Mouse (Mus musculus) left cerebral cortex, adult 18-20 months (tissue): Measurements from ENCODE around the gene Gna14. TPM values are rescaled to one million over a fixed set of nuclear protein-coding genes. Genes with fewer than 3 reads are reported as not detected.

ENCODE experiments used
- DNase-seq, 2 experiments: peaks; one replicate each; pipeline ENCODE4 v3.0.0; 2021 to 2022; ENCODE audit warnings: low spot score in 2 of 2, mixed read lengths in 1 of 2
- total RNA-seq, 2 experiments: library from RNA; stranded (reverse); gene quantifications; 2 replicates each; pipeline ENCODE4 v1.2.3; 2021

Gna14 gene
- total RNA-seq, 2 experiments from 2014 or later: 0.16 to 0.67 TPM

GRCm38 (mm10) chr19:16510343-16511080, 75.0 kb downstream of the Gna14 start:
- no peak for DNase-seq

- DNase-seq: no peak
Observed at GRCm38 (mm10) chr19:16511081-16511420, 75.5 kb downstream of the Gna14 start.

DNA sequence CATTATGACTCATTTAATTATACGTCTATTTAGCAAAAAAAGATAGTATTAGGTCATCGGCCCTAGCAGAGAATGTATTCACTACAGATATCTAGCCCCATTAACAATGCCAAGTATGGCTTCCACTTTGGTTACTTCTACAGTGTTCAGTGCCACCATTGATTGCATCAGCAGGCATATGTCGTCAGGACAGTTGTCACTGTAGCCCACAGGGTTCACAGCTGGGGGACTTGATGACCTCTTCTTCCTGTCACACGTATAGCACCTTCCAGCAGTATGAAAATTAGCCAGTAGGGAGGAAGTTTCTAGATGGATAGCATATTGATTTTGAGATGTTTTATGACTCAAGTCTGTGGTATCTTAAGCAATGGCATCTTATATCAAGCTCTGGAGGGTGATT, 78.6 kb downstream of the Gna14 start:
- DNase-seq: no peak

GRCm38 (mm10) chr19:16518569-16518968, 83.0 kb downstream of the Gna14 start:
- no peak for DNase-seq

DNA sequence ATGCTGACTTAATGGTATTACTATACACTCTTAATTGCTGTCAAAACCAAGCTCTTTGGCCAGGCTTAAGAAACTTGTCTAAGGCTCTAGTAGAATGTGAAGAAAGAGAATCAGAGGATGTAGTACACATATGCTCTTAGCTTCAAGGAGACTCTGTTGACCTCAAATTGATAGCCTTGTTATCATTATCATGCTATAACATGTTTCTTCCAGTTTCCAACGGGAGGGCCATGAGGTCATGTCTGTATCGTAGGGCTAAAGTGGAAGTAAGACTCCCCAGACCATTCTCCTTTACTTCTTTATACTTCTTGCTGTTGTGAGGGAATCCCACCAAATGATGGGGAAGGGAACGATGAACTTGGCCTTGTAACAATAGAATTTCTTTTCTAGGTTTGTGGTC, 85.0 kb downstream of the Gna14 start:
- no peak for DNase-seq

DNA sequence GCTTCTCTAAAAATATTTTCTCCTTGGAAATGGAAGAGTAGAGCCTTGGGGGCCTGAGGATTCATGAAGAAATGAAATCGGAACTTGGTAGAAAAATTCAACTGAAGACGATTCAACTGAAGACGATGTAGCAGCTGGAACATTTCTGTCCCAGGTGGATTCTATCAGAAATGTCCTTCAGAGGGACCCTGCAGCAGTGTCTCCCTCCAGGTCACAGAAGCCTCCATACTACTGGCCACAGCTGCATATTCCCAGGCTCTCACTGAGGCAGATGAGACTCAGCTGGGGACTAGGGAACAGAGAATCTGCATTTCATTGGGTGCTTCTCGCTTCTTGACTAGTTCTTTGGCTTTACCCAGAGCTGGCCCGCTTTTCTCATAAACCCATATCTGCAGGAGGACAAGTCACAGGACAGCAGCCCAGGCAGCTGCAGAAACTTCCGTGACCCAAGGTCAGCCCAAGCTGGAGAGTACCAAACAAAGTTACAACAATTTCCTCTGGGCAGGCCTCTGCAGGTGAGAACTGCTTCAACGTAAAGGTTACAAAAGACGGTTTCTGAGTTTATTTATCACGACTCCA, 90.8 kb downstream of the Gna14 start:
- DNase-seq: no peak

- no peak for DNase-seq
Observed at GRCm38 (mm10) chr19:16527031-16527430, 91.5 kb downstream of the Gna14 start.

GRCm38 (mm10) chr19:16528225-16528828, 92.8 kb downstream of the Gna14 start:
- DNase-seq: no peak

GRCm38 (mm10) chr19:16529293-16529920, 93.8 kb downstream of the Gna14 start:
- DNase-seq: peak in 1 of 2 experiments; percentile 4

DNA sequence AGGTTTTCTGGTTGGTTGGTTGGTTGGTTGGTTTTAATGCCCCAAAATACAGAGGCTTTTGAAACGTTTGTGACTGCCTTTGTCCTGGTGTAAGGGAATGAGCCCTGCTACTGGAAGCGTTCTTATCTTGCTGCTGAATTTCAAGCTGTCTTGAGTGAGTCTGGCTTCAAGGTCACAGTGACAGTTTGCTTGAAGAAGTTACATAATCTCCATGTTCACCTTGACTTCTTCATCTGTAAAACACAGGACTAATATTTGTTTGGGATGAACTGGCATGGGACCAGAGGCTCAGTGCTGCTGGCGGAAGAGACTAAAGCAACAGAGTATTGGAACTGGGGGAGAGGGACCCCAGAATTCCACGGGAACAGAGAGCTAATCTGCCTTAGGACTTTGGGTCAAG, 94.4 kb downstream of the Gna14 start:
- DNase-seq: no peak

GRCm38 (mm10) chr19:16534311-16534710, 98.7 kb downstream of the Gna14 start:
- no peak for DNase-seq

DNA sequence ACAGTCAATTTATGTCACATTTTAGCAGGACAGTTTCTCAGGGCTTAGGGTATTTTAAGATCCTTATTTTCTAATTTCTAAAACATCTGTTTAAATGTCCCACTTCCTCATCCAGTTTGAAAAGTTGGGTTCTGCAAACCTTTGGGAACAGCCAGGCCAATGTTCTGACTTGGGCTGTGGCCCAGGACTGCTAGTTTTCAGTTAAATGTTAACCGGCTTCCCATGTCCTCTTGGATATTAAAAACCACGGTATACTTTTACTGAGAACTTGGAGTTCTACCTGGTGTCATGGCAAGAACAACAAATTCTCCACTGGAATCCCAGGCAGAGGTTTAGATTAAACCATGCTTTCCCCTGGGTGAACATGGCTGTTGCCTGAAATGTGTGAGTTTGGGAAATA, 102.9 kb downstream of the Gna14 start:
- no peak for DNase-seq

- DNase-seq: no peak
Observed at GRCm38 (mm10) chr19:16543688-16544087, 108.1 kb downstream of the Gna14 start.

DNA sequence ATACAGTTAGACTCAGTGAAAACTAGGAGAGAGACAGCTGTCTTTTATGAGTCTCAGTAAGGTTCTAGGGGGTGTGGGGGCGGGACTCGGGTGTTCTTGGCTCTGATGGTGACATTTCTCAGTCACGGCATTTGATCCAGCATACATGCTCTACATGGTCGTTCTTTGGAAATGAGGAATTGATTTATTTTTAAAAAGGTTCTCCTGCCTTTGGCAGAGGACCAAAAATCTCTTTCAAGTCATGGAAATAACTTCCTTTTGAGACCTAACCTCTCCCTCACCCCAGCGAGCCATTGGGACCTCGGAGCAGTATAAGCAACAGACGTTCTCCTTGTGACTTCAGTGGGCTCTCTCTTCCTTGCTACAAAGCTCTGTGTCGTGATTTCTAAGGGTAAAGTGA, 121.4 kb downstream of the Gna14 start:
- DNase-seq: no peak

DNA sequence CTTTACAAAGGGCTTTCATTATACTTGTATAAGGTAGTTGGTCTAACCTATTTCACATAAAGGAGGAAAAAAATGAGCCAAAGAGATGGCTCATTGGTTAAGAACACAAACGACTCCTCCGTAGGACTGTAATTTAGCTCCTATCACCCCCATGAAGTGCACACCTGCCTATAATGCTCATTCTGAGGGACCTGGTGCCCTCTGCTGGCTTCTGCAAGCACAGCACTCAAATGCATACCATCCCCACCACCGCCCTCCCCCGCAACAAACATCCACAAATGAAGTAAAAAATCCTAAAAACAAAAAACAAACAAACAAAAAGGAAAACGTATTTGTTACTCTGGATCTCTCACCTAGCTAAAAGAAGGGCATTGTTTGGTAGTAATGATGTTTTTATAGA, 122.4 kb downstream of the Gna14 start:
- no peak for DNase-seq

DNA sequence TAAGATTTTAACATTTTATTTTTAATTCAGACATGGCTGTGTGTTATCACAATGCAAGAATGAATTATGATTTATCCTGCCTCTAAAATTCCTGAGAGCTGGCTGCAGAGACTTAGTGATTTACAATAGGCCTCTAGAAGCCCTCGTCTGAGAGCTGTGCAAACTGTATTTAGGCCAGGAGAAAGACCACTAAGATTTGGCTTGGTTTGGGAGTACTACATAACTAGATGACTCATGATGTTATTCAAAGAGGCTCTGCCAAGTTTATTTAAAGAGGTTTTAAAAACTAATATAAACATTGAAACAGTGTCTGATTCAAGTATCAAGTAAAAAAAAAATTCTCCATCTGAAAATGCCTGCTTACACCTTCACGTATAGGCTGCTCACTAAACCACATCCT, 123.0 kb downstream of the Gna14 start:
- DNase-seq: no peak

DNA sequence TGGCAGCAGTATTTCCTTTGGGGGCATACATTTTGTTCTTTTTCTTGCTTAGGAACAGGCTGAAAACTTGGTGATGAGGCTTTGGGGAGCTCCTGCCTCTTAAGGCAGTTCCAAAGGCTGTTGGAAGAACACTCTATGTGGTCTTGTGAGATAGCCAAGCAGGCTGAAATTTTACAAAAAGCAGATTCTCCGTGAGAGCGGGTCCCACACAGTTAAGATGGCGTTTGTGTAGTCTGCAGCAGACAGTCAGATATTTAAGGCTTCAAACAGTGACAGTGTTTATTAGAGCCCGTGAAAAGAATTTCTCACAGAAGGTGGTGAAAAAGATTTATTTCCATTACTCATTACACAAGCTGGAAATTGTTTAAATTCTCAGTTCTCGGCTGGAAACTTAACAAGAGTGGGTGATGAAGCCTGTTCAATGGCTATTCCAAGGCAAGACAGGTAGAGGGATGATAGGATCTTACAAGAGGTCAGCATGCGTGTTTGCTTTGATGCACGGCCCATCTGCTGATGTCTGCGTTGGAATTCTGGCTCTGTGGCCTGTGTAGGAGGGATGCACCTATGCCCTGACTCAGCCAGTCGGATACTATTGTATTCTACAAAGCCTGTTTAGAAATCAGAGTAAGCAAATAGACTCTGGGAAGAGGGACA, 123.8 kb downstream of the Gna14 start:
- DNase-seq: no peak

- no peak for DNase-seq
Observed at GRCm38 (mm10) chr19:16562676-16563075, 127.1 kb downstream of the Gna14 start.

GRCm38 (mm10) chr19:16576790-16577189, 141.2 kb downstream of the Gna14 start:
- DNase-seq: no peak

DNA sequence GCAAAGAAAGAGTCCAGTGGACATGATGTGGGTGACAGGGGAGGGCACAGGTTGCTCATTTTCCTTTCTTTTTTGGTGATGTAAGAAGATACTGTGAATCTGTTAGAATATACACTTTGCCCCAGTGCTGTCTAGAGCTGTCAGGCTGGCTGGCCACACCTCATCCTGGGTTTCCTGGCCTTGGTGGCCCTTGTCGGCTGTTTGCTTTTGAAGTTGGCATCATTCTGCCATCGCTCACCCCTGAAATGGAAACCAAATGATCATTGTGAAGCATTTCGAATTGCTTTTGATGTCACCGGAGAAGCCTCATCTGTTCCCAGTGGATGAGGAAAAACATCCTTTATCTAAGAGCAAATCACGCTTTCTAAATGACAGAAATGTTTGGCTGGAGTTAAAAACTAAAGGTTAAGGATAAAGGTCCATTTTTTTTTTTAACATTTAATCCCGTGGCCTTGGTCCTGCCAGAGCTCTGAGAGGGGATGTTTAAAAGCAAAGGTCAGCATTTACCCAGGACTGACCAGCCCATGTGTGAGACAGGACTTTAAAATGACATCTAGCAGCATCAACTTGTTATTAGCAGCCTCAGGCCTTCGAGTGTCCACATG, 144.2 kb downstream of the Gna14 start:
- DNase-seq: no peak

- no peak for DNase-seq
Observed at GRCm38 (mm10) chr19:16580501-16580900, 144.9 kb downstream of the Gna14 start.
